Mouse (Mus musculus) megakaryocyte, embryonic 14.5 days (primary cell): ENCODE measurements around the gene Gab3.

Experiments used
- FLI1 ChIP-seq: IDR thresholded peaks from 2 replicates; pipeline ENCODE4 v1.6.1; 2012; ENCODE audit warnings: low read length, inconsistent platforms, mixed read lengths
- GATA1 ChIP-seq: IDR thresholded peaks from 3 replicates; pipeline ENCODE4 v1.6.1; 2012; ENCODE audit warnings: mixed read lengths, low read length, inconsistent platforms, borderline replicate concordance

GRCm38 (mm10) chrX:75125606-75126005 is 40.3 kb upstream of the Gab3 start:
- TF ChIP-seq GATA1 (no peak), FLI1 (no peak)
